Mouse (Mus musculus): Measurements from ENCODE around the gene Apol7a.

DNA sequence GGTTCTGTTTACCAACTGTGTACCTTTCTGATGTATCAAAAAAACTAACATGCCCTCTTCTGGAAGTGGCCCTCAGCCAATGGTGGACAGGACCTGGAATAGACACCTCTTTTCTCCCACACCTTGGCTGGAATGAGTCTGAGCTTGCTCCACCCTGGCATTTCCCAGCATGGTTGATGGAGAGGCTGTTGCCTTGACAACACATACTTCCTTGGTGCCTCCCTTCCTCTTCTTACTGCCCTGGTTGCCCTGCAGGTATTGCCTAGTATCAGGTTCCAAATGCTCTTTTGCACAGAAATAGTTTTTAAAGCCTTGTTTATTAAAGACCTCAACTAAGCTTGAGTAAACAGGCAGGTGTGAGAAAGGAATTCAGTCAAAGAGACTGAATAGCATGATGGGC lies 58.3 kb downstream of the Apol7a start:
- TF ChIP-seq POLR2A (IDR thresholded peaks at IDR 0.05; ENCODE audit: borderline replicate concordance, low read depth, low read length) (no peak), CTCF (IDR thresholded peaks at IDR 0.05; ENCODE audit: low read depth, low read length) (no peak)

Data from bone marrow macrophage, adult 2 months (primary cell).